Mouse (Mus musculus) adrenal gland, postnatal 14 days (tissue): ENCODE data around the gene Ifitm6. TPM values are rescaled to one million over a fixed set of nuclear protein-coding genes. Genes with fewer than 3 reads are reported as not detected.
"Not testable (repeated sequence)": the region's sequence is repeated elsewhere in the genome, so short reads cannot be mapped to it uniquely, and the experiment has no call there.

Experiments used
- DNase-seq: peaks from one replicate; pipeline ENCODE4 v3.0.0; 2021; ENCODE audit warnings: mixed read lengths
- total RNA-seq: library from RNA; stranded (reverse); gene quantifications from 2 replicates; pipeline ENCODE4 v1.2.3, GENCODE M21; 2021

Gene Ifitm6
- total RNA-seq, 1 experiment from 2014 or later = 0.89 TPM

GRCm38 (mm10) chr7:141041661-141042060, 23.9 kb upstream of the Ifitm6 start:
- peak; percentile 85 for DNase-seq

GRCm38 (mm10) chr7:141040867-141041606, 23.3 kb upstream of the Ifitm6 start:
- DNase-seq = peak; percentile 37

GRCm38 (mm10) chr7:141039386-141040107, 21.8 kb upstream of the Ifitm6 start:
- no peak for DNase-seq

- DNase-seq = no peak
These were observed 20.6 kb upstream of the Ifitm6 start for GRCm38 (mm10) chr7:141038090-141039032.

- DNase-seq = not testable (repeated sequence)
These were observed 18.9 kb upstream of the Ifitm6 start for GRCm38 (mm10) chr7:141036624-141037023.

GRCm38 (mm10) chr7:141032458-141033167, 14.9 kb upstream of the Ifitm6 start:
- no peak for DNase-seq

- DNase-seq = no peak
These were observed 12.7 kb upstream of the Ifitm6 start for GRCm38 (mm10) chr7:141030390-141030789.

GRCm38 (mm10) chr7:141028831-141029230, 11.1 kb upstream of the Ifitm6 start, which contains the start of gene Gm17387:
Gene Gm17387, plus strand, starts transcription at chr7:141029131.
- DNase-seq = no peak

- no peak for DNase-seq
These were observed 9.0 kb upstream of the Ifitm6 start for GRCm38 (mm10) chr7:141026740-141027098.

- no peak for DNase-seq
These were observed 8.5 kb upstream of the Ifitm6 start for GRCm38 (mm10) chr7:141026097-141026739.

GRCm38 (mm10) chr7:141024865-141025838, 7.4 kb upstream of the Ifitm6 start:
- peak; percentile 25 for DNase-seq

- DNase-seq = no peak
These were observed 4.0 kb upstream of the Ifitm6 start for GRCm38 (mm10) chr7:141021489-141022449.

- DNase-seq = no peak
These were observed 1.3 kb upstream of the Ifitm6 start for GRCm38 (mm10) chr7:141019028-141019427.

GRCm38 (mm10) chr7:141016707-141017697, 722 bp downstream of the Ifitm6 start:
- DNase-seq = no peak

- no peak for DNase-seq
These were observed 6.4 kb downstream of the Ifitm6 start for GRCm38 (mm10) chr7:141011238-141011770.

GRCm38 (mm10) chr7:141010593-141010992, 7.1 kb downstream of the Ifitm6 start, which contains the start of gene Ifitm3:
Gene Ifitm3, minus strand, starts transcription at chr7:141010770.
- peak; percentile 69 for DNase-seq

GRCm38 (mm10) chr7:141009665-141010064, 8.1 kb downstream of the Ifitm6 start:
- no peak for DNase-seq
